Mouse (Mus musculus) midbrain, embryonic 15.5 days (tissue): ENCODE results near the gene Grm4. TPM values are rescaled to one million over a fixed set of nuclear protein-coding genes. Genes with fewer than 3 reads are reported as not detected.
A peak's percentile ranks its signal among the peaks of the same experiment; 100 is the strongest.

ENCODE experiments used
- ATAC-seq: fragments of 200-750 bp; cut with Nextera tagmentation; replicated peaks from 2 replicates; pipeline ENCODE4 v1.8.0; 2017; ENCODE audit warnings: moderate TSS enrichment
- H3K27ac ChIP-seq: fragments of 300-500 bp; sonication (generic); 2 replicates; pipeline ENCODE4 v1.5.1; 2015; ENCODE audit warnings: mild to moderate bottlenecking, inconsistent platforms
- H3K27me3 ChIP-seq: fragments of 300-500 bp; sonication (generic); replicated peaks from 2 replicates; pipeline ENCODE4 v1.6.1; 2015; ENCODE audit warnings: inconsistent platforms
- H3K36me3 ChIP-seq: fragments of 300-500 bp; sonication (generic); replicated peaks from 2 replicates; pipeline ENCODE4 v1.6.1; 2015; ENCODE audit warnings: inconsistent platforms
- H3K4me1 ChIP-seq: fragments of 300-500 bp; sonication (generic); 2 replicates; pipeline ENCODE4 v1.6.1; 2015; ENCODE audit warnings: inconsistent platforms
- H3K4me2 ChIP-seq: fragments of 300-500 bp; sonication (generic); 2 replicates; pipeline ENCODE4 v1.6.1; 2015; ENCODE audit warnings: inconsistent platforms, mild to moderate bottlenecking, moderate library complexity
- H3K4me3 ChIP-seq: fragments of 300-500 bp; sonication (generic); 2 replicates; pipeline ENCODE4 v1.5.1; 2015; ENCODE audit warnings: mild to moderate bottlenecking, inconsistent platforms
- H3K9ac ChIP-seq: fragments of 300-500 bp; sonication (generic); 2 replicates; pipeline ENCODE4 v1.6.1; 2015; ENCODE audit warnings: mild to moderate bottlenecking, inconsistent platforms
- H3K9me3 ChIP-seq: fragments of 300-500 bp; sonication (generic); 2 replicates; pipeline ENCODE4 v1.6.1; 2016; ENCODE audit warnings: inconsistent platforms
- WGBS: fragments of 180-500 bp; shearing (Covaris S2); methylation state at CpG from one replicate; pipeline ENCODE4 v1.1.7; 2015; ENCODE audit warnings: mixed read lengths; 5-methylcytosine and 5-hydroxymethylcytosine counted together
- polyA plus RNA-seq: library from polyadenylated mRNA; unstranded; fragments of >200 nt; fragmentation: Nextera tagmentation; extraction: Ambion mirVana; gene quantifications from 2 replicates; pipeline ENCODE4 v1.2.1, GENCODE M21; 2015

Gene Grm4
- 10.7 and 10.9 TPM in 2 replicates for polyA plus RNA-seq

GRCm38 (mm10) chr17:27521303-27521702 is at the start of gene Grm4:
Grm4 (minus strand) TSS chr17:27521403.
- no peaks in the 10 kb centered on the region for H3K36me3 ChIP-seq
- ATAC-seq: no peak
- H3K4me3 ChIP-seq: peak within 1 kb of the TSS; percentile 16; the same call in 1 of the 2 replicates
- no peaks in the 10 kb centered on the region for H3K9me3 ChIP-seq
- peaks cover 31% of the 10 kb centered on the region for H3K4me1 ChIP-seq
- H3K27me3 ChIP-seq: peaks cover 13% of the 10 kb centered on the region; the same call in 1 of the 2 replicates
- 79% methylated on average over 5 of the region's 5 CpGs for WGBS
- H3K27ac ChIP-seq: no peak within 1 kb of the TSS
- H3K9ac ChIP-seq: no peak within 1 kb of the TSS; the same call in 1 of the 2 replicates
- peak within 1 kb of the TSS; percentile 50 for H3K4me2 ChIP-seq

DNA sequence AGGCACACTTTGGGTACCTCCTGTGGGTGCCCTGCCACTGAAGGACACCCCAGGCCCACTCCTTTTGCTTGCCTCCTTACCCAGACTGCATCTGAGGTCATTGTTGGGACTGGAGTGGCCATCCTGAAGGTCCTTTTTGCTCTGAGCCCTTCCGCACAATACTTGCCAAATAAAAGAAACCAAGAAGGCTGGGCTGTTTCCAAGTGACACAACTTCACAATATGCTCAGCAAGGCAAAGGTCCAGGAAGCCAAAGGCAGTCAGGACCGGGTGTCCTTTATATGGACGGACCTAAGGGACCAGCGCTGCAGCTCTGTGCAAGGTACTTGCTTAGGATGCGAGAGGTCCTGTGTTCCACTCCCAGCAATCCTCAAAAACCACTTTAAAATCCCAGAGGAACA is 47.0 kb upstream of the Grm4 start:
- H3K4me2 ChIP-seq: no peak overlapping the region
- ATAC-seq: no peak
- WGBS: 87% methylated on average over 5 of the region's 5 CpGs
- no peaks in the 10 kb centered on the region for H3K27me3 ChIP-seq
- H3K4me3 ChIP-seq: no peak overlapping the region
- no peaks in the 10 kb centered on the region for H3K36me3 ChIP-seq
- peaks cover 29% of the 10 kb centered on the region for H3K4me1 ChIP-seq
- no peaks in the 10 kb centered on the region for H3K9me3 ChIP-seq
- no peak overlapping the region for H3K9ac ChIP-seq
- no peak overlapping the region for H3K27ac ChIP-seq

DNA sequence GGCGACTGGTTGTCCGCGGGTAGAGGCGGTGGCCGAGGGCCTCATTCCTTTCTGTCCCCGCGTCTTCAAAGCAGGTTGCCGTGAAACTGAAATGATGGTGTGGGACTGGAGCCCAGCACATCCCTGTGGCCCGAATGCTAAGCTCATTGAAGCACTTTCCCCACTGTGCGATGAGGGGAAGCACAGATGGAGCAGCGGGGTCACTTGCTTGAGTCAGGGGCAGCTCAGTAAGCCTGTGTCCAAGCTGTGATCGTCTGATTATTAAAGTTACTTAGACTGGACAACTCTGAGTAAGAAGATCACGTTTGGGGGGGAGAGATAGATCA is 44.7 kb upstream of the Grm4 start:
- H3K36me3 ChIP-seq: no peaks in the 10 kb centered on the region
- H3K27me3 ChIP-seq: no peaks in the 10 kb centered on the region
- peak overlapping the region; percentile 78 for H3K4me3 ChIP-seq
- ATAC-seq: no peak
- H3K9ac ChIP-seq: peak overlapping the region; percentile 70
- no peaks in the 10 kb centered on the region for H3K9me3 ChIP-seq
- peak overlapping the region; percentile 93 for H3K4me2 ChIP-seq
- WGBS: under 1% methylated on average over 13 of the region's 13 CpGs
- H3K4me1 ChIP-seq: peaks cover 31% of the 10 kb centered on the region
- H3K27ac ChIP-seq: peak overlapping the region; percentile 69; the same call in 1 of the 2 replicates

GRCm38 (mm10) chr17:27565163-27565941 is 44.1 kb upstream of the Grm4 start, which contains the start of gene AI413582:
AI413582 (minus strand) TSS chr17:27565756.
- Histone ChIP-seq H3K36me3 (no peaks in the 10 kb centered on the region), H3K4me2 (peak within 1 kb of the TSS; percentile 93), H3K9me3 (no peaks in the 10 kb centered on the region), H3K9ac (peak within 1 kb of the TSS; percentile 73), H3K27ac (peak within 1 kb of the TSS; percentile 71), H3K4me3 (peak within 1 kb of the TSS; percentile 78), H3K27me3 (no peaks in the 10 kb centered on the region), H3K4me1 (peaks cover 31% of the 10 kb centered on the region)
- peak; percentile 96 for ATAC-seq
- under 1% methylated on average over 58 of the region's 58 CpGs for WGBS

DNA sequence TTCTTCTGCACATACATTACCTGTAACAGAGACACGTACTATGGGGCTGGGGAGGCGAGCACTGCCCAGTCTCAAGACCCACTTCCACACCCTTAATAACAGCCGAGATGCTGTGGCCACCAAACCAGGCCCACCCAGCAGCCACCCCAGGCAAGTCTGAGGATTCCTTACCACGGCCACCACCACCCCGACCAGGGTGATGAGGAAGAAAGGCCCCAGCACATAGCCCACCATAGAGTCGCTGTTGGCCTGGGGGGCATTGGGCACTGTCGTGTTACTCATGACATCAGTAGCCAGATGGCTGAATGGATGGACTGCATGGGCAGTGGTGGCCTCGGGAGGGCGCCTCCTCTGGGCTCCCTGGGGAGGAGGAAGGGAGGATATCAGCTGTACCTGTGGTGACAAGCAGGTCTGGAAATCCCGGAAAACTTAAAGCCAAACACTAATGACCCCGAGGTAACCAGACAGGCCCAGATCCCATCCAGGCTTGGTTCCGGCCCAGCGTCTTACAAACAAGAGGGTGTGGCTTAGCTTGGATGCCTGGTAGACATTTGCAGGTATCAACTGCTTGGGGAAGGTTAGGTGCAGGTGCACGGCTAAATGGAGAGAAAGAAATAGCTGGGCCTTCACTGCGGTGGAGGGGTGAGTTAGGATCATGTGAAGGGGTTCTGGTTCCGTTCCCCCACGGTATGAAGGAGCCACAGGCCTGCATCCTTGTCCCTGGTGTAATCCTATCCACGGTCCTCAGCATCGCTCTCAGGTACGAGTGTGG is 43.4 kb upstream of the Grm4 start:
- peak overlapping the region; percentile 71; the same call in 1 of the 2 replicates for H3K27ac ChIP-seq
- H3K4me2 ChIP-seq: peak overlapping the region; percentile 93
- no peaks in the 10 kb centered on the region for H3K9me3 ChIP-seq
- WGBS: 13% methylated on average over 20 of the region's 20 CpGs
- peak overlapping the region; percentile 73 for H3K9ac ChIP-seq
- H3K4me3 ChIP-seq: peak overlapping the region; percentile 78
- no peak for ATAC-seq
- no peaks in the 10 kb centered on the region for H3K36me3 ChIP-seq
- H3K4me1 ChIP-seq: peaks cover 31% of the 10 kb centered on the region
- H3K27me3 ChIP-seq: no peaks in the 10 kb centered on the region

- ATAC-seq: no peak
- Histone ChIP-seq H3K9ac (no peak overlapping the region), H3K4me1 (peaks cover 36% of the 10 kb centered on the region)
Measured at GRCm38 (mm10) chr17:27563771-27564244, 42.6 kb upstream of the Grm4 start.

GRCm38 (mm10) chr17:27561809-27562526 is 40.8 kb upstream of the Grm4 start:
- no peak overlapping the region for H3K4me3 ChIP-seq
- no peaks in the 10 kb centered on the region for H3K27me3 ChIP-seq
- WGBS: 58% methylated on average over 7 of the region's 11 CpGs
- no peak overlapping the region for H3K9ac ChIP-seq
- H3K4me1 ChIP-seq: peaks cover 51% of the 10 kb centered on the region
- no peak for ATAC-seq
- H3K9me3 ChIP-seq: no peaks in the 10 kb centered on the region
- H3K4me2 ChIP-seq: no peak overlapping the region
- no peak overlapping the region for H3K27ac ChIP-seq
- H3K36me3 ChIP-seq: no peaks in the 10 kb centered on the region

More at GRCm38 (mm10) chr17:27563771-27564244, 42.6 kb upstream of the Grm4 start:
- no peak overlapping the region for H3K4me3 ChIP-seq
- no peaks in the 10 kb centered on the region for H3K36me3 ChIP-seq
- no peaks in the 10 kb centered on the region for H3K9me3 ChIP-seq
- H3K27me3 ChIP-seq: no peaks in the 10 kb centered on the region
- WGBS: 57% methylated on average over 7 of the region's 7 CpGs
- no peak overlapping the region for H3K27ac ChIP-seq
- H3K4me2 ChIP-seq: peak overlapping the region; percentile 93; the same call in 1 of the 2 replicates

GRCm38 (mm10) chr17:27560926-27561480 is 39.8 kb upstream of the Grm4 start:
- Histone ChIP-seq H3K4me3 (no peak overlapping the region), H3K9me3 (no peaks in the 10 kb centered on the region), H3K27ac (no peak overlapping the region), H3K4me1 (peaks cover 44% of the 10 kb centered on the region), H3K36me3 (no peaks in the 10 kb centered on the region), H3K27me3 (no peaks in the 10 kb centered on the region), H3K4me2 (no peak overlapping the region), H3K9ac (no peak overlapping the region)
- ATAC-seq: no peak
- WGBS: 89% methylated on average over 13 of the region's 13 CpGs

- H3K4me2 ChIP-seq: no peak overlapping the region
- 77% methylated on average over 10 of the region's 12 CpGs for WGBS
Measured at GRCm38 (mm10) chr17:27559596-27559995, 38.4 kb upstream of the Grm4 start.

DNA sequence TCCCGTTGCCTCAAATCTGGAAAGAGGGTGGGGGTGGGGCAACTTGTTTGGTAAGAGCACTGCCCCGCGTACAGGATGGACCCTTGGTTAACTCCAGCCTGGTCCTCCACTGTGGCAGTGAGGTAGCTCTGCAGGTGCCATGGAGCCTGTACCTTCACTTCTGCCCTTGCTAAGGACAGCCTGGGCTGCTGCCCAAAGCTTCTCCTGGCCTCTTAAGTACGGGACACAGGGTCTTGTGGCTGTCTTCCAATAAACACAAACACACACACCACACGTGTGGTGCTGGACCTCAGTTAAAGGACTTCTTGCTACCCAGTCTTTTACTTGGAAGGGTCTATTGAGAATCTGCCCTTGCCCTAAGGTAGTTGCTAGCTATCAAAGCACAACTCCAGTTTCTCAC is 37.6 kb upstream of the Grm4 start:
- Histone ChIP-seq H3K27me3 (0 out of 2 replicates have a peak, but pooled peaks cover 5% of the 10 kb centered on the region), H3K4me2 (peak overlapping the region; percentile 86; the same call in 1 of the 2 replicates), H3K4me3 (no peak overlapping the region), H3K36me3 (no peaks in the 10 kb centered on the region), H3K9ac (no peak overlapping the region), H3K4me1 (peaks cover 39% of the 10 kb centered on the region), H3K9me3 (no peaks in the 10 kb centered on the region), H3K27ac (no peak overlapping the region)
- 13% methylated on average over 5 of the region's 5 CpGs for WGBS
- ATAC-seq: no peak

More at GRCm38 (mm10) chr17:27559596-27559995, 38.4 kb upstream of the Grm4 start:
- H3K9me3 ChIP-seq: no peaks in the 10 kb centered on the region
- no peak overlapping the region for H3K27ac ChIP-seq
- no peak overlapping the region for H3K4me3 ChIP-seq
- no peaks in the 10 kb centered on the region for H3K36me3 ChIP-seq
- ATAC-seq: no peak
- no peak overlapping the region for H3K9ac ChIP-seq
- H3K4me1 ChIP-seq: peaks cover 46% of the 10 kb centered on the region
- 0 out of 2 replicates have a peak, but pooled peaks cover 5% of the 10 kb centered on the region for H3K27me3 ChIP-seq

DNA sequence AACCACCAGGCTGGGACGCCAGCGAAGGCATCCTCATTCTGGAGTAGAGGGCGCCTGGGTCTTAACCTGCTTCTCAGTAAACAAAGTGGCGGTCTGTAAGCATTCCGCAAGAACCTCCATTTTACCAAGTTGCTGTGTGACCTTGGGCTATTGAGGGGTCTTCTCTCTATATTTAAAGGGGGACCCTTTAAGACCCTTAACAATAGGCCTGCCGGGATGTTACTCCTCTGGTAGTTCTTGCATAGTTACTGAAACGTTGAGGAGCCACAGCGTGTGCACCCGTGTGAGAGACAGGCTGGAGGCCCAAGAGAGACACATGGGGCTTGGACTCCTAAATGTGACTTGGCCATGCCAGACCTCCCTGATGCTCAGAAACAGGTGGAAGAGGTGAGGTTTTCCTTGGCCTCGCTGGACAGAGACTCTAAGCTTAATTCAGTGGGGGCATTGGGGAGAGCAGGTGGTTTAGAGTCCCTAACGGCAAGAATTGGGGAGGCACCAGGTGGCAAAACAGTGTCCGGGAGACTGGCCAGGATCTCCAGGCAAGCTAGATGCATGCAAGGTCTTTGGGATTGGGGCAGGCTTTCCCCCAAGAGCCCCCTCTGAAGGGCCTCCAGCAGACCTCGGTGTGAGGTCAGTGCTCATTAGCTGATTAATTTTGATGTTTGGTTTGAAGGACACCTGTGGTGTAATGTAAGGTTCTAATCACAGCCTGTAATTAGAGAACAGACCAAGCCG is 36.9 kb upstream of the Grm4 start:
- H3K4me3 ChIP-seq: peak overlapping the region; percentile 84
- peaks cover 37% of the 10 kb centered on the region for H3K4me1 ChIP-seq
- peak overlapping the region; percentile 86 for H3K4me2 ChIP-seq
- peak overlapping the region; percentile 89 for H3K9ac ChIP-seq
- 2% methylated on average over 14 of the region's 14 CpGs for WGBS
- H3K27ac ChIP-seq: 0 out of 2 replicates have a peak overlapping the region, but pooled peaks have one; percentile 23
- 0 out of 2 replicates have a peak, but pooled peaks cover 5% of the 10 kb centered on the region for H3K27me3 ChIP-seq
- no peaks in the 10 kb centered on the region for H3K36me3 ChIP-seq
- no peak for ATAC-seq
- no peaks in the 10 kb centered on the region for H3K9me3 ChIP-seq
